Mouse (Mus musculus) activated CD4-positive, CD25-positive, alpha-beta regulatory T cell, adult 4 months (primary cell): Measurements from ENCODE around the gene Zbtb41. TPM values are rescaled to one million over a fixed set of nuclear protein-coding genes. Genes with fewer than 3 reads are reported as not detected.
A peak's percentile ranks its signal among the peaks of the same experiment; 100 is the strongest.
"Not testable (repeated sequence)": the region's sequence is repeated elsewhere in the genome, so short reads cannot be mapped to it uniquely, and the experiment has no call there.

Source experiments
- ATAC-seq: one replicate; pipeline ENCODE4 v1.8.0; 2017
- polyA plus RNA-seq, 2 experiments: library from polyadenylated mRNA; unstranded; fragments of 100-300 nt; shearing (Covaris generic); gene quantifications; one replicate each; pipeline ENCODE4 v1.2.1; 2017

Gene Zbtb41
- 1 to 10 TPM; 6.1 to 7.0 TPM for polyA plus RNA-seq

GRCm38 (mm10) chr1:139421875-139422791 lies at the start of gene Zbtb41:
Gene Zbtb41 (plus strand): TSS chr1:139422288.
- ATAC-seq = peak; percentile 87

- ATAC-seq = no peak
These were observed 46.2 kb upstream of the Zbtb41 start for GRCm38 (mm10) chr1:139375900-139376299.

DNA sequence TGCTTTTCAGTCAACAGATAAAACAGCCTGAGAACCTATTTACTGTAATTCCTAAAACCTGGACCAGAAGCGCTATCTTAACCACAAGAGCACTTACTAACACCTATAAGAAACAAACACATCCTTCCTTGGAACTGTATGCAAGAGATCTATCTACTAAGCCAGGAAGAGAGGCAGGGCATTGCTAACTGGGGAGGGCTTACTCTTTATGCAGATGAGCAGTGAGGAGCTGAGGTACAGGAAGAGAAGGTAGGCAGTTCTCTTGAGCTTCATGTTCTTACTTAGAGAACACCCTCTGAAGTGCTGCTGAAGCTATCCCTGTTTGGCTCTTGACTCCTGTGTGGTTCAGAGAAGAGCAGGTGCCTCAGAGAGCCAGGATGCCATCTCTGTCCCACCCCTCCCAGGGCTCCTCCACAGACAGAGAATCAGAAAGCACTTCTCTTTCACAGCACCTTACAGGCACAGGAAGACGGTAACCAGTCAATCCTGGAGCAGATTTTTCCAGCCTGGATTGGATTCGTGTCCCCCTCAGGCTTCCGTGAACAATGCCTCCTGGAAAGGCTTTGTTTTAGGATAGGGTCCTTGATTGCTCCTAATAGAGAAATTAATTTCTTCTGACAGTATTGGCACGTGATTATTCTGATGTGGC lies 45.3 kb upstream of the Zbtb41 start, which contains the start of gene Crb1:
TSS of gene Crb1 (minus strand) at position 463 of the 649 bp plus-strand sequence.
- ATAC-seq = no peak

DNA sequence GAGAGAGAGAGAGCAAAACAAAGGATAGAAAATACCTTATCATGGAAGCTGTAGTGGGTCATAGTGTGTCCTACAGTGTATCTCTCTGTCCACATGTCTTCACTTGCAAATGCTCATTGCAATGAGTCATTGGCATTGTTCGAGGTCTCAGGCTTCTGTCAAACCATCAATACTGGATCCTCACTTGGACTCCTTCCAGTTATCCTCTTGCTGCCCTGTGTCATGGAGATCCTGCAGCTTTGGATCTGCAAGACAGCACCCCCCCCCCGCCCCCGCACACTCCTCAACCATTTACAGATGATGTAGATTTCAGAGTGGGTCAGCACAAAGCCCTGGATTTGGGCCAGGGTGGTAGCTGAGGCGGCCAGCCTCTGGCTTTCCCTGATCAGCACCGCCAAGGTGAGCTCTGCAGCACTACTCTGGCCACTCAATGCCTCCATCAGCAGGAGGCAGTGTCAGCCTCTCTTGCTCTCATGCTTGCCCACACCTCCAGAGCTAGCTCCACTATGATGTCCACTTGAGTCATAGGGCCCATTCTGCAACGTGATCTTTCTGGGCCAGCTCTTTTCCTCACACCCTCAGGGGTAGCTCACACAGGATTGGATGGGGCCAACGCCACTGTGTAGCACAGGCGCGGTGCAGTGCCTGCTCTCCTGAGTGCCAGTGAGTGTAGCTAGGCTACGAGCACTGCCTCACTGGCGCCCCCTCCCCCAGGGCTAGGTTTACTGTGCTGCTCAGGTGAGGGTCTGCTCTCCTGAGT lies 43.0 kb upstream of the Zbtb41 start:
- ATAC-seq = no peak

- ATAC-seq = no peak
These were observed 42.5 kb upstream of the Zbtb41 start for GRCm38 (mm10) chr1:139379621-139379984.

DNA sequence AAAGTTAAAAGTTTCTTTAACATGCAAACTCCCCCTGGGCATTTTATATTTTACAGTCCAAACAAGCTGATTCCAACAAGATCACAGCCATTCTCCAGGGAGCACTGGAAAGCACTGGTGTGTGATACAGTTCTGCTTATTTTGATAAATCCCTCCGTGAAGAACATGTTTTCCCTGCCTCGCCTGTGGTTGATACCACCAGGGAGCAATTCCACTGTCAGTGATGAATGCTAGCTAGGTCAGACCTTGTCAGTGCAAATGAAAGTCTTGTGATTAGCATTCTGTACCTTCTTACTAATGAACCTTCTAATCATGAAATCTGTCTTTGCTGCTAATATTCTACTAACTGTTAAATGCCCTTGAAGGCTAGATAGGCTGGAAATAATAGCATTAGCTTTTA lies 30.3 kb upstream of the Zbtb41 start:
- ATAC-seq = no peak

GRCm38 (mm10) chr1:139396589-139396988 lies 25.5 kb upstream of the Zbtb41 start:
- ATAC-seq = no peak

DNA sequence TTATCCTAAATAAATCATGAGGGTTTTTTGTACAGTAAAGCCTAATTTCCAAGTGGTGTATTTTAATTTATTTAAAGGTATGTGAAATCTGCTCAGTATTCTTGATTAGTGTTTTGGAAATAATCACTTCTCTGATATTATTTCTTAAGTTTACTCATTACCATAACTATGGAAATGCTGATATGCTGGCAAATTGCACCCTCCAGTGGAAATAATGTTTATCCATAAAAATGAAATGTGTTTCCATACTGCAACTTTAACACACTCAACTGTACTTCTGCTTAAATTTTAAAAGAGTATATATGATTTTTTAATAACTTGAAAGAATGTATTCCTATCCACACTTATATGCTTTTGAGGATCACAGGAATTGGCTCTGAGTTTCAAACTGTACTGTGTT lies 16.3 kb upstream of the Zbtb41 start:
- no peak for ATAC-seq

- no peak for ATAC-seq
These were observed 14.4 kb upstream of the Zbtb41 start for GRCm38 (mm10) chr1:139407701-139408100.

GRCm38 (mm10) chr1:139412365-139412764 lies 9.7 kb upstream of the Zbtb41 start:
- not testable (repeated sequence) for ATAC-seq

GRCm38 (mm10) chr1:139413465-139413864 lies 8.6 kb upstream of the Zbtb41 start:
- ATAC-seq = peak; percentile 93

DNA sequence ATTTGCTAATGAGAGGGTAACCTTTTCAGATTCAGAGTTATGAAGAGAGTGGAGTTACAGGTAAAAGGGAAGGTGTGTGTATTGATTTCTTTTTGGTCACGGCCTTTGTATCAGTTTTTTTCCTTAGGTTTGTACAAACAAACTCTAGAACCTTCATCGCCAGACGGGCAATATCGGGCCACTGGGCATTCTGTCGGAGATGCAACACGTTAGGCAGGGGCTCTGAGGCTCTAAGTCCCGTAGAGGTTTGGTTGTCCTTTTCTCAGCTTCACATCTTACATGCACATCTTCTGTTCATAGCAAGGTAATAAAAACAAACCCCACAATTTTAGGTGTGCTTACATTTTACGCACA lies 590 bp upstream of the Zbtb41 start:
- peak; percentile 4 for ATAC-seq

GRCm38 (mm10) chr1:139422941-139423340 lies 853 bp downstream of the Zbtb41 start:
- peak; percentile 17 for ATAC-seq

- ATAC-seq = no peak
These were observed 1.8 kb downstream of the Zbtb41 start for GRCm38 (mm10) chr1:139423931-139424330.

GRCm38 (mm10) chr1:139425006-139425405 lies 2.9 kb downstream of the Zbtb41 start:
- no peak for ATAC-seq

GRCm38 (mm10) chr1:139438373-139438772 lies 16.3 kb downstream of the Zbtb41 start:
- peak; percentile 75 for ATAC-seq

DNA sequence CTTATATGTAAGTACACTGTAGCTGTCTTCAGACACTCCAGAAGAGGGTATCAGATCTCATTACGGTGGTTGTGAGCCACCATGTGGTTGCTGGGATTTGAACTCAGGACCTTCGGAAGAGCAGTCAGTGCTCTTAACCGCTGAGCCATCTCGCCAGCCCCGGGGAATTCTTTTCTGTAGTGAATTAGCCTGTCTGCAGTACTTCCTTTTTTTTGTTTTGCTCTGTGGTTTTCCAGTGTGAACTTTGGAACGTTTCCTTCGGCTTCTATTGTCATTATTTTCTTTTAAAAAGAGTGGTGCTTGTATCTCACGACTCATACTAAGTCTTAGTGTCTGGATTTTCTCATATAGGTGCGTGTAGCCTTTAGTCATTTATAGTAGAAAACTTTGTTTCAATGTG lies 21.0 kb downstream of the Zbtb41 start:
- ATAC-seq = not testable (repeated sequence)

DNA sequence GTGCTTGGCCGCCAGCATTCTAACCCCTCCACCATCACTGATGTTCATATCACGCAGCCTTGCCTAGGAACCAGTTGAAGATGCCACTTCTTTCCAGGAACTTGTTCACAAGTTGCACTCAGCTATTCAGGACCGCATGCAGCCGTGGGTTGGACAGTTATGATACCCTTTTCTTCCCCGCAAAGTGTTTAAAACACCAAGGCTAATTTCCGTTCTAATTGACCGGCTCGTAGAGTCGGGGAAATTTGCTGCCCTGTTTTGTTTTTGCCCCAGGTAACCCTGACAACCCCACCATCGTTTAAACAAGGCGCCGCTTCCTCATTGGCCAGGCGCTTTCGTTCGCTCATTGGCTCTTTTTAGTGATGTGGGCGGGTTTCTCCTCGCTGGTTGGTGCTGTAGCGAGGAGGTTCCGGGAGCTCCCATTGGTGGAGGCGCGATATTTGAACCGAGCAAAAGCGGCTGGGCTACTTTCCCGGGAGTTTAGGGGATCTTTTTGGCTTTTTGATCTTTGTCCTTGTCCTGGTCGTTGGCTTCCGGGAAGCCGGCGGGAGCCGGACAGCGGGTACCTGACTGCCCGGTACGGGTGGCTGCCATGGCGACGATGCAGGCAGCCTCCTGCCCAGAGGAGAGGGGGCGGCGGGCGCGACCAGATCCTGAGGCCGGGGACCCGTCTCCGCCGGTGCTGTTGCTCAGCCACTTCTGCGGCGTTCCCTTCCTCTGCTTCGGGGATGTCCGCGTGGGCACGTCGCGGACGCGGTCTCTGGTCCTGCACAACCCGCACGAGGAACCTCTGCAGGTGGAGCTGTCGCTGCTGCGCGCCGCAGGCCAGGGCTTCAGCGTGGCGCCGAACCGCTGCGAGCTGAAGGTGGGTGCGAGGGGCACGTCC lies 32.5 kb downstream of the Zbtb41 start, which contains the start of gene Aspm:
TSS of gene Aspm (plus strand) at position 433 of the 886 bp plus-strand sequence.
- peak; percentile 99 for ATAC-seq

DNA sequence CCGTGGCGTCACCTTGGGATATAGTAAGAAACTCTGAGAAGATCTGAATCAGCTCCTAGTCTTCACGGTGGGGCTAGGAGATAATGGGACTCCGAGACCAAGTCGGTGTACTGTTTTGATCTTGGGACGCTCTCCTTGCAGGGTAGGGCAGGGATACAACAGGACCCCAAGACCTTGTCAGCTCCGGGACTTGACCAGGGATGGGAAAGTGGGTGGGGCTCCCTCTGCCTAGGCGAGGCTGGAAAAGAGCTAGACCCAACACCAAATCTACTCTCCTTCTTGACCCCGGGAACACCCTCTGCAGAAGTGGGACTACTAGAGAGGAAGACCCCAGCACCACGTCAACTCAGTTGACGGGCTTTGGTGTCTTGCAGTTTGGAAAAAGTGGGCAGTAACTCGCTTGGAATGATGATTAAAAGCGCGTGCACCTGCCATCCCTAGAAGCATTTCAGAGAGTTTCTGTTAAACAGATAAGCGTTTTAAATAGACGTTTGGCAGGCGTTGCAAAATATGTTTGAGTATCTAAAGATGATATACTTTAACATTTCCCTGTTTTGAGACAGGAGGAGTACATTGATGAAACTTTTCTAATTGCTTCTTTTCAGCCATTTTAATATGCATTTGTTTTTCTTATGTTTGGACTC lies 33.3 kb downstream of the Zbtb41 start:
- ATAC-seq = no peak

GRCm38 (mm10) chr1:139460807-139461206 lies 38.7 kb downstream of the Zbtb41 start:
- no peak for ATAC-seq

- ATAC-seq = no peak
These were observed 43.8 kb downstream of the Zbtb41 start for GRCm38 (mm10) chr1:139465936-139466335.
